Mouse (Mus musculus) CH12.LX (cell line): ENCODE results near the gene Kcnk2. TPM values are rescaled to one million over a fixed set of nuclear protein-coding genes. Genes with fewer than 3 reads are reported as not detected.

Experiments
- DNase-seq: peaks from one replicate; pipeline ENCODE4 v3.0.0-alpha.2; 2013; ENCODE audit errors: extremely low read depth
- H3K27ac ChIP-seq: 2 replicates; pipeline ENCODE4 v1.5.1; 2012; ENCODE audit warnings: low read depth, mild to moderate bottlenecking, control low read depth, moderate library complexity; ENCODE audit not compliant: insufficient read depth
- H3K27me3 ChIP-seq: replicated peaks from 2 replicates; pipeline ENCODE3; 2012; ENCODE audit warnings: inconsistent platforms
- H3K36me3 ChIP-seq, 2 experiments: replicated peaks in 1 of 2; 2 replicates each; pipeline versions ENCODE3 to v1.6.1; 2012; ENCODE audit warnings: inconsistent platforms in 1 of 2, low read length in 1 of 2, mild to moderate bottlenecking in 1 of 2, mixed read lengths in 1 of 2, moderate library complexity in 1 of 2; ENCODE audit not compliant: control insufficient read depth in 1 of 2, insufficient read depth in 1 of 2
- H3K4me1 ChIP-seq, 2 experiments: 2 replicates each; pipeline ENCODE4 v1.6.1; 2012; ENCODE audit warnings: inconsistent platforms in 1 of 2, moderate library complexity in 1 of 2; ENCODE audit not compliant: insufficient read depth in 2 of 2, control insufficient read depth in 1 of 2
- H3K4me2 ChIP-seq: 2 replicates; pipeline ENCODE4 v1.6.1; 2012; ENCODE audit warnings: low read depth, mild to moderate bottlenecking, control low read depth; ENCODE audit not compliant: poor library complexity, insufficient read depth, severe bottlenecking
- H3K4me3 ChIP-seq, 3 experiments: fragments of 150-350 bp in 1 of 3; sonication (generic) in 1 of 3; replicated peaks in 1 of 3; 2 replicates each; pipeline versions ENCODE3 to v1.5.1; 2011 to 2012; ENCODE audit warnings: low read depth in 2 of 3, low read length in 2 of 3, mild to moderate bottlenecking in 2 of 3, moderate library complexity in 2 of 3, control low read depth in 1 of 3, improper control_type of control experiment in 1 of 3, inconsistent platforms in 1 of 3, mixed read lengths in 1 of 3; ENCODE audit not compliant: poor library complexity in 1 of 3
- H3K79me2 ChIP-seq: replicated peaks from 2 replicates; pipeline ENCODE4 v1.6.1; 2012; ENCODE audit warnings: mild to moderate bottlenecking, moderate library complexity; ENCODE audit not compliant: control insufficient read depth, poor library complexity, insufficient read depth, severe bottlenecking; ENCODE audit errors: extremely low read depth
- H3K9ac ChIP-seq: 2 replicates; pipeline ENCODE4 v1.6.1; 2012; ENCODE audit warnings: low read depth, mild to moderate bottlenecking, control low read depth, moderate library complexity; ENCODE audit not compliant: insufficient read depth
- H3K9me3 ChIP-seq: replicated peaks from 2 replicates; pipeline ENCODE3; 2012; ENCODE audit warnings: low read length, inconsistent platforms, mixed read lengths
- CTCF ChIP-seq, 2 experiments: IDR thresholded peaks in 1 of 2; conservative IDR thresholded peaks in 1 of 2; 2 replicates each; pipeline ENCODE4 v1.5.1; 2011 to 2012; ENCODE audit warnings: low read depth in 2 of 2, low read length in 2 of 2, improper control_type of control experiment in 1 of 2, inconsistent platforms in 1 of 2, mild to moderate bottlenecking in 1 of 2, moderate library complexity in 1 of 2
- E2F4 ChIP-seq: IDR thresholded peaks from 2 replicates; pipeline ENCODE4 v1.6.1; 2011; ENCODE audit warnings: low read depth, low read length, improper control_type of control experiment; ENCODE audit not compliant: insufficient replicate concordance
- ELF1 ChIP-seq: IDR thresholded peaks from 2 replicates; pipeline ENCODE4 v1.6.1; 2014; ENCODE audit warnings: low read depth, mild to moderate bottlenecking, inconsistent platforms, low read length, improper control_type of control experiment
- ETS1 ChIP-seq: conservative IDR thresholded peaks from 2 replicates; pipeline ENCODE4 v1.6.1; 2012; ENCODE audit warnings: low read depth, mild to moderate bottlenecking, inconsistent platforms, low read length, improper control_type of control experiment, moderate library complexity
- GABPA ChIP-seq: IDR thresholded peaks from 2 replicates; pipeline ENCODE4 v1.6.1; 2012; ENCODE audit warnings: low read depth, low read length, improper control_type of control experiment, inconsistent platforms; ENCODE audit not compliant: insufficient replicate concordance
- IRF4 ChIP-seq: IDR thresholded peaks from 2 replicates; pipeline ENCODE4 v1.6.1; 2014; ENCODE audit warnings: low read depth, mild to moderate bottlenecking, inconsistent platforms, low read length, improper control_type of control experiment
- JUN ChIP-seq: IDR thresholded peaks from 2 replicates; pipeline ENCODE4 v1.6.1; 2011; ENCODE audit warnings: low read depth, mild to moderate bottlenecking, low read length, improper control_type of control experiment, moderate library complexity; ENCODE audit not compliant: insufficient read depth
- JUND ChIP-seq: conservative IDR thresholded peaks from 2 replicates; pipeline ENCODE4 v1.6.1; 2011; ENCODE audit warnings: low read depth, low read length, improper control_type of control experiment
- MAFK ChIP-seq: IDR thresholded peaks from 2 replicates; pipeline ENCODE4 v1.6.1; 2011; ENCODE audit warnings: low read length, improper control_type of control experiment; ENCODE audit not compliant: insufficient replicate concordance
- MAX ChIP-seq: IDR thresholded peaks from 2 replicates; pipeline ENCODE4 v1.6.1; 2011; ENCODE audit warnings: low read length, improper control_type of control experiment
- MAZ ChIP-seq: IDR thresholded peaks from 2 replicates; pipeline ENCODE4 v1.6.1; 2012; ENCODE audit warnings: low read depth, mild to moderate bottlenecking, inconsistent platforms, low read length, improper control_type of control experiment, moderate library complexity
- MXI1 ChIP-seq: IDR thresholded peaks from 2 replicates; pipeline ENCODE4 v1.6.1; 2011; ENCODE audit warnings: mild to moderate bottlenecking, low read depth, low read length, improper control_type of control experiment
- MYC ChIP-seq: IDR thresholded peaks from 2 replicates; pipeline ENCODE4 v1.6.1; 2011; ENCODE audit warnings: low read depth, mild to moderate bottlenecking, improper control_type of control experiment, low read length
- NRF1 ChIP-seq: IDR thresholded peaks from 2 replicates; pipeline ENCODE4 v1.6.1; 2014; ENCODE audit warnings: low read depth, mild to moderate bottlenecking, inconsistent platforms, low read length, improper control_type of control experiment, moderate library complexity
- PAX5 ChIP-seq: IDR thresholded peaks from 2 replicates; pipeline ENCODE4 v1.6.1; 2012; ENCODE audit warnings: low read length, inconsistent platforms, mixed read lengths
- POLR2A ChIP-seq: IDR thresholded peaks from 2 replicates; pipeline ENCODE4 v1.6.1; 2011; ENCODE audit warnings: low read depth, mild to moderate bottlenecking, improper control_type of control experiment, low read length
- POLR2AphosphoS2 ChIP-seq: IDR thresholded peaks from 2 replicates; pipeline ENCODE4 v1.6.1; 2011; ENCODE audit warnings: low read depth, low read length, improper control_type of control experiment
- RAD21 ChIP-seq: IDR thresholded peaks from 2 replicates; pipeline ENCODE4 v1.6.1; 2011; ENCODE audit warnings: low read depth, mild to moderate bottlenecking, low read length, improper control_type of control experiment, moderate library complexity
- SMC3 ChIP-seq: IDR thresholded peaks from 2 replicates; pipeline ENCODE4 v1.6.1; 2011; ENCODE audit warnings: low read depth, low read length, improper control_type of control experiment
- TCF12 ChIP-seq: IDR thresholded peaks from 2 replicates; pipeline ENCODE4 v1.6.1; 2014; ENCODE audit warnings: low read depth, mild to moderate bottlenecking, inconsistent platforms, low read length, improper control_type of control experiment
- ZC3H11A ChIP-seq: IDR thresholded peaks from 2 replicates; pipeline ENCODE4 v1.6.1; 2012; ENCODE audit warnings: low read depth, mild to moderate bottlenecking, inconsistent platforms, low read length, improper control_type of control experiment
- ZNF384 ChIP-seq: IDR thresholded peaks from 2 replicates; pipeline ENCODE4 v1.6.1; 2012; ENCODE audit warnings: low read depth, low read length, improper control_type of control experiment, inconsistent platforms
- dilution Hi-C: fragments of 300-500 bp; cut with MboI; formaldehyde crosslinking; loops from 2 replicates; pipeline ENCODE4 v1.14.3; 2020; ENCODE audit warnings: low sequenced_read_pairs; ENCODE audit not compliant: extremely low pct_unique_long_range_greater_than_20kb, extremely low pct_ligation_motif_present
- in situ Hi-C: fragments of 300-500 bp; cut with MboI; formaldehyde crosslinking; loops from 3 replicates; pipeline ENCODE4 v1.14.3; 2019; ENCODE audit warnings: low sequenced_read_pairs, low pct_ligation_motif_present, low pct_unique_long_range_greater_than_20kb, mixed read lengths
- polyA plus RNA-seq: library from polyadenylated mRNA; unstranded; fragments of >175 nt; gene quantifications from 2 replicates; pipeline ENCODE4 v1.2.1, GENCODE M21; 2012; ENCODE audit warnings: low read depth; ENCODE audit not compliant: insufficient read length
- total RNA-seq, 2 experiments: library from RNA; depleted of rRNA; stranded (reverse); fragments of 300-350 nt in 1 of 2; fragments of >200 nt in 1 of 2; gene quantifications; 2 replicates each; pipeline ENCODE4 v1.2.3; 2012 to 2014

Gene Kcnk2
- total and polyA plus RNA-seq, 3 experiments: 0.19 TPM; not detected in 2

- dilution Hi-C loops: no loop called here
- no peak for TF ChIP-seq RAD21
- no peak for TF ChIP-seq E2F4
- no peak for TF ChIP-seq MAX
- TF ChIP-seq MXI1: no peak
- no peak for TF ChIP-seq TCF12
- TF ChIP-seq PAX5: no peak
- TF ChIP-seq MAZ: no peak
- TF ChIP-seq MAFK: no peak
- TF ChIP-seq ELF1: no peak
- TF ChIP-seq MYC: no peak
- H3K27ac ChIP-seq: no peak overlapping the region
- DNase-seq: no peak
- no peaks in the 10 kb centered on the region for H3K36me3 ChIP-seq
- H3K9ac ChIP-seq: no peak overlapping the region
- in situ Hi-C loops: no loop called here
- H3K79me2 ChIP-seq: no peaks in the 10 kb centered on the region
- H3K4me1 ChIP-seq: peaks cover 0 to 3% of the 10 kb centered on the region in 2 experiments; a peak in 2 of 4 replicates
- H3K4me2 ChIP-seq: no peak overlapping the region
- H3K27me3 ChIP-seq: no peaks in the 10 kb centered on the region
- H3K4me3 ChIP-seq: no peak overlapping the region
- no peaks in the 10 kb centered on the region for H3K9me3 ChIP-seq
Measured at GRCm38 (mm10) chr1:189386848-189387247, 15.2 kb downstream of the Kcnk2 start.

DNA sequence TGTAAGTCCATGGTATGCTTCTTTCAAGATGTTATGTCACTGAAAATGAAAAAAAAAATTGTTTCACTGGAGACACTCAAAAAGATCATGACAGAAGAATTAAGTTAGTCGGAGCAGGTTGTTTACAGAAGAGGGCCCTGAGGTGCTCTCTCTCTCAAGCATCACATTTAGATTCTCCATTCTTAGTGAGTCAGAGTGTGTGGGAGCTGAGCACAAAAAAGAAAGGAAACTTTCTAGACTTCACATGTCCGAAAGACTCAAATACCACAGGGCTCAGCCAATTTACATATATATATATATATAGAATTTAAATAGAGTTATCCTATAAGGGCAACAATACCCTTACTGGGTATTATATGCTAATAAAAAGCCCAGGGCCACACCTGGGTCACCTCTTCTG lies 15.9 kb downstream of the Kcnk2 start:
- no peaks in the 10 kb centered on the region for H3K36me3 ChIP-seq
- H3K9me3 ChIP-seq: no peaks in the 10 kb centered on the region
- no peak overlapping the region for H3K4me2 ChIP-seq
- H3K27ac ChIP-seq: no peak overlapping the region
- H3K79me2 ChIP-seq: no peaks in the 10 kb centered on the region
- no peak overlapping the region for H3K9ac ChIP-seq
- peaks cover 0 to 9% of the 10 kb centered on the region in 2 experiments; a peak in 2 of 4 replicates for H3K4me1 ChIP-seq
- no peaks in the 10 kb centered on the region for H3K27me3 ChIP-seq
- H3K4me3 ChIP-seq: no peak overlapping the region
- in situ Hi-C loops: no loop called here
- TF ChIP-seq ELF1 (no peak), JUND (no peak), TCF12 (no peak), ZC3H11A (no peak), MYC (no peak), ZNF384 (no peak), IRF4 (no peak), POLR2A (no peak), NRF1 (no peak), JUN (no peak), POLR2AphosphoS2 (no peak), CTCF (conservative IDR thresholded peaks at IDR 0.05 in 1 of 2, IDR thresholded peaks at IDR 0.05 in 1 of 2; ENCODE audit: low read depth in 2 of 2, low read length in 2 of 2) (no peak), GABPA (no peak), SMC3 (no peak), ETS1 (no peak)
- no peak for DNase-seq
- dilution Hi-C loops: no loop called here
